Mouse (Mus musculus): ENCODE measurements around the gene Prss23. TPM values are rescaled to one million over a fixed set of nuclear protein-coding genes. Genes with fewer than 3 reads are reported as not detected.

The Prss23 gene
- polyA plus RNA-seq, 1 experiment from 2014 or later: 75.5 TPM

DNA sequence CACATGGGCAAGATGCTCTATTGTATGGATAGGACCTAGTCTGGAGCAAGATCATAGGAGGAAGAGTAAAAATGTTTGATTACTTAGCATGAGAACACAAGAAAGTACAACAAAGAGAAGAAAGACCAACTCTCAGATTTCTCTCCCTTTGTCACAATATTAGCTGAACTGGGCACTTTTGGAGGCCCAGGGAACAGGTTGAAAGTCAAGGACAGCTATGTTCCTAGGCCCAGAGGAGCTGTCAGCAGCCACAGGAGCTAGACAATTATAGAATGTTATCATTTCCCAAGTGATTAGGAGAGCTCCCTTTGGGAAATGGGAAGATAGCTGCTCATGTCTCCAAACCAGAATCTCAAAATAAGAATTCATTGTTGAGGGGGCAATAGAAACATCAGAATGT lies 66.1 kb downstream of the Prss23 start:
- no peaks in the 10 kb centered on the region for H3K4me1 ChIP-seq (ENCODE audit: control insufficient read depth, insufficient read depth, low read length)
- H3K4me3 ChIP-seq (ENCODE audit: low read depth, low read length): no peak overlapping the region
- H3K36me3 ChIP-seq (ENCODE audit: control insufficient read depth, insufficient read depth, low read length): no peaks in the 10 kb centered on the region
- no peak overlapping the region for H3K9ac ChIP-seq (replicated peaks; ENCODE audit: low read depth, low read length)
- H3K4me2 ChIP-seq (replicated peaks; ENCODE audit: low read depth, low read length): no peak overlapping the region
- no peak overlapping the region for H3K27ac ChIP-seq (ENCODE audit: low read length)
- H3K9me3 ChIP-seq (ENCODE audit: control insufficient read depth, low read depth, low read length): no peaks in the 10 kb centered on the region
- ATAC-seq (ENCODE audit: insufficient number of reproducible peaks, insufficient read depth, low FRiP score, low read depth): no peak
- H3K27me3 ChIP-seq (ENCODE audit: control insufficient read depth, insufficient read depth, low read length): no peaks in the 10 kb centered on the region

DNA sequence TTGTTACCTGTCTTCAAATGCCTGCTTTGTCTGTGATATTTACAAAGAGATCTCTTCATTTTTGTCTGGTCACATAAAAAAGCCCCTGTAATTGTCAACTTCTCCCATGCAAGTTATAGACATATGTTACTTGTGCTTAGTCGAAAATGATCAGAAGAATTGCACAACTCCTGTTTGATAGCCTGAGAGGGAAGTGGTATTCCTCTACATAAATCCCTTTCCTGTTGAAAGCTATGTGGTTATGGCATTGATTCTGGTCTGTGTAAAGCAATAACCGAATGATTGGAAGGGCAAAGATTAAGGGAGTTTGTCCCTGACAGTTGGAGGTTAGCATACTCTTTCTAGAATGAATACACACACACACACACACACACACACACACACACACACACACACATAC lies 67.3 kb downstream of the Prss23 start:
- ATAC-seq (ENCODE audit: insufficient number of reproducible peaks, insufficient read depth, low FRiP score, low read depth): no peak
- H3K4me3 ChIP-seq (ENCODE audit: low read depth, low read length): no peak overlapping the region
- H3K4me1 ChIP-seq (ENCODE audit: control insufficient read depth, insufficient read depth, low read length): no peaks in the 10 kb centered on the region
- no peak overlapping the region for H3K27ac ChIP-seq (ENCODE audit: low read length)
- no peaks in the 10 kb centered on the region for H3K9me3 ChIP-seq (ENCODE audit: control insufficient read depth, low read depth, low read length)
- no peak overlapping the region for H3K9ac ChIP-seq (replicated peaks; ENCODE audit: low read depth, low read length)
- no peaks in the 10 kb centered on the region for H3K27me3 ChIP-seq (ENCODE audit: control insufficient read depth, insufficient read depth, low read length)
- 61% methylated on average over 2 of the region's 2 CpGs for WGBS
- no peak overlapping the region for H3K4me2 ChIP-seq (replicated peaks; ENCODE audit: low read depth, low read length)
- H3K36me3 ChIP-seq (ENCODE audit: control insufficient read depth, insufficient read depth, low read length): no peaks in the 10 kb centered on the region

Other genes with a start within 250 kb of the Prss23 start
- gene Tmem135, start 123.0 kb downstream of the Prss23 start, polyA plus RNA-seq (2014; fragmentation: Nextera tagmentation; extraction: Ambion mirVana): 33.5 and 35.7 TPM in 2 replicates
- gene Fzd4, start 122.8 kb downstream of the Prss23 start, polyA plus RNA-seq (2014; fragmentation: Nextera tagmentation; extraction: Ambion mirVana): 24.2 and 24.8 TPM in 2 replicates
- 2.2 and 3.2 TPM in 2 replicates for gene Me3, start 105.2 kb upstream of the Prss23 start, polyA plus RNA-seq (2014; fragmentation: Nextera tagmentation; extraction: Ambion mirVana)